28 mouse cellular contexts compared by ENCODE assay signal in the genomic region with DNA sequence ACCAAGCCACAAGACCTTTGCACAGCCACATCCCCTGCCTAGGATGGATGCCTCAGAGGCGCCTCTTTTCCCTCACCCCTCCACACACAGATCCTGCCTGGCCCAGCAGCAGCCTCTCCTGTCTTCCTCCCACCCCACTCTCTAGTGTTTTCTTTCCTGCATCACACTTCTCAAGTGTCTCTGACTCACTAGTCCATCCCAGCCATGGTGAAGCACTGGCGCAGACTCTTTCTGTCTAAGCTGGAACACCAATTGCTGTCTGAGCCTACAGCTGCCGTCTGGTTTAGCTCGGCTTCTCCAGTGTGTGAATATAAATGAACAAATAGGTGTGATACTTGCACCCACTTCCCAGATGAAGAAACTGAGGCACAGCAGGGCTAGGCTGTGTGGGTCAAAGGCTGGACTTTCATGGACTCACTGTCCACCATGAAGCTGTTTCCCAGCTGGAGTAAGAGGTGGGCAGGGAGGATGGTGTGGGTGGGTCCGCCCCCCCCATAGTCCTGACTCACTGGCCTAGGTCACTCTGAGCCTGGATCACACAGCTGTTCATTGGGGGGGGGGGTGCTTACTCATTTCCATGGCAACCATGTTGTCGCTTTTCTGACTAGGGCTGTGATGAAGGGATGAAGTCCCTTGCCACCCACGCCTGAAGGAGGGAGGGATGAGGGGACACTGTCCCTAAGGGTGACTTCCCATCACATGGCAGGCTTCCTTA. TPM values are rescaled to one million over a fixed set of nuclear protein-coding genes. Genes with fewer than 3 reads are reported as not detected.
DNase-seq lines count a peak whose midpoint lies in the region; ATAC-seq and TF ChIP-seq lines count a peak whose summit lies in the region.
"Had no signal": no experiment of that assay in that cellular context is flagged by ENCODE, and none has a peak within 500 bp of the region (broad histone marks: within the 10 kb centered on the region; RNA-seq: fewer than 3 reads in every experiment).

No protein-coding gene starts in this region.

- 80% methylated on average over 7 of the region's 7 CpGs for WGBS in heart, embryonic 12.5 days
- WGBS in kidney, embryonic 16.5 days = 85% methylated on average over 7 of the region's 7 CpGs

- ATAC-seq in heart, embryonic 12.5 days (ENCODE audit: insufficient number of reproducible peaks, low FRiP score) = 0 out of 2 replicates have a peak, but pooled peaks have one; percentile 33
- no peak for ATAC-seq in megakaryocyte, adult 5-6 weeks (ENCODE audit: poor library complexity, severe bottlenecking)
- no peak for ATAC-seq in kidney, embryonic 16.5 days (ENCODE audit: low FRiP score, low TSS enrichment)
- ATAC-seq: forebrain, embryonic 15.5 days had no signal

- H3K4me3 ChIP-seq in heart, embryonic 12.5 days = no peak overlapping the region
- H3K4me3 ChIP-seq in megakaryocyte, embryonic 14.5 days (replicated peaks) = peak overlapping the region; percentile 38
- H3K4me3 ChIP-seq in C2C12 (ENCODE audit: insufficient read depth, poor library complexity, severe bottlenecking) = no peak overlapping the region
- H3K4me3 ChIP-seq in kidney, embryonic 16.5 days (ENCODE audit: low read length) = no peak overlapping the region
- H3K4me3 ChIP-seq: forebrain, embryonic 15.5 days; gastrocnemius, adult 2 months; heart, embryonic 13.5 days; hindbrain, embryonic 12.5 days; limb, embryonic 15.5 days had no signal

- peaks cover 62% of the 10 kb centered on the region for H3K9me3 ChIP-seq in heart, embryonic 12.5 days (replicated peaks)
- peaks cover 86% of the 10 kb centered on the region for H3K9me3 ChIP-seq in megakaryocyte, embryonic 14.5 days
- peaks cover 45% of the 10 kb centered on the region for H3K9me3 ChIP-seq in kidney, embryonic 16.5 days (ENCODE audit: low read length)
- H3K9me3 ChIP-seq: forebrain, embryonic 15.5 days had no signal

- H3K27ac ChIP-seq in heart, embryonic 12.5 days (ENCODE audit: poor library complexity, severe bottlenecking) = no peak overlapping the region
- no peak overlapping the region for H3K27ac ChIP-seq in kidney, embryonic 16.5 days (ENCODE audit: low read length)
- H3K27ac ChIP-seq: forebrain, embryonic 15.5 days; gastrocnemius, adult 2 months; heart, embryonic 13.5 days; hindbrain, embryonic 12.5 days; limb, embryonic 15.5 days; liver, embryonic 14.5 days had no signal

- no peaks in the 10 kb centered on the region for H3K4me1 ChIP-seq in heart, embryonic 12.5 days (replicated peaks)
- peaks cover 7% of the 10 kb centered on the region; the same call in 1 of the 2 replicates for H3K4me1 ChIP-seq in megakaryocyte, embryonic 14.5 days
- H3K4me1 ChIP-seq in kidney, embryonic 16.5 days (ENCODE audit: insufficient read depth, low read length) = peaks cover 5% of the 10 kb centered on the region; the same call in 1 of the 2 replicates
- H3K4me1 ChIP-seq: heart, embryonic 13.5 days had no signal

- H3K79me2 ChIP-seq in C2C12 (ENCODE audit: control insufficient read depth, insufficient read depth) = no peaks in the 10 kb centered on the region

- no peak overlapping the region for H3K4me2 ChIP-seq in heart, embryonic 12.5 days
- H3K4me2 ChIP-seq in kidney, embryonic 16.5 days (replicated peaks; ENCODE audit: low read depth, low read length) = no peak overlapping the region
- H3K4me2 ChIP-seq: forebrain, embryonic 15.5 days; heart, embryonic 13.5 days; hindbrain, embryonic 12.5 days; limb, embryonic 15.5 days; lung, embryonic 14.5 days had no signal

- H3ac ChIP-seq in C2C12 (ENCODE audit: control insufficient read depth, insufficient read length, low read depth) = no peak overlapping the region

- peaks cover 6% of the 10 kb centered on the region; the same call in 1 of the 2 replicates for H3K27me3 ChIP-seq in heart, embryonic 12.5 days (replicated peaks)
- H3K27me3 ChIP-seq in megakaryocyte, embryonic 14.5 days (replicated peaks) = peaks cover 61% of the 10 kb centered on the region
- H3K27me3 ChIP-seq in C2C12 (ENCODE audit: control insufficient read depth, insufficient read depth, insufficient read length) = no peaks in the 10 kb centered on the region
- no peaks in the 10 kb centered on the region for H3K27me3 ChIP-seq in kidney, embryonic 16.5 days (ENCODE audit: insufficient read depth, low read length)
- H3K27me3 ChIP-seq: forebrain, embryonic 15.5 days; hindbrain, embryonic 12.5 days; limb, embryonic 15.5 days had no signal

- DNase-seq in heart, adult 18-20 months = no peak
- DNase-seq in right cerebral cortex, postnatal 14 days = peak; percentile 25
- DNase-seq in urinary bladder, postnatal 4 days (ENCODE audit: low spot score in 2 of 2) = no peak
- DNase-seq: adrenal gland, postnatal 10 days; cerebellum, adult 8-10 months; gastrocnemius, adult 2 months; heart, postnatal 14 days; kidney, adult 11 months; kidney, postnatal 10 days; lung, embryonic 14.5 days; thymus, adult 2 months had no signal

- H3K36me3 ChIP-seq in heart, embryonic 12.5 days = peaks cover 4% of the 10 kb centered on the region; the same call in 1 of the 2 replicates
- no peaks in the 10 kb centered on the region for H3K36me3 ChIP-seq in megakaryocyte, embryonic 14.5 days (replicated peaks; ENCODE audit: low read length)
- no peaks in the 10 kb centered on the region for H3K36me3 ChIP-seq in C2C12 (ENCODE audit: control insufficient read depth, insufficient read depth)
- H3K36me3 ChIP-seq in kidney, embryonic 16.5 days (ENCODE audit: insufficient read depth, low read length) = no peaks in the 10 kb centered on the region
- H3K36me3 ChIP-seq: forebrain, embryonic 15.5 days; heart, embryonic 13.5 days; hindbrain, embryonic 12.5 days; limb, embryonic 15.5 days had no signal

- no peaks in the 10 kb centered on the region for H3K79me3 ChIP-seq in C2C12 (ENCODE audit: low read depth)

- no peak overlapping the region for H3K9ac ChIP-seq in heart, embryonic 12.5 days
- H3K9ac ChIP-seq in kidney, embryonic 16.5 days (replicated peaks; ENCODE audit: low read length) = no peak overlapping the region
- H3K9ac ChIP-seq: forebrain, embryonic 15.5 days; heart, embryonic 13.5 days; hindbrain, embryonic 12.5 days; limb, embryonic 15.5 days; liver, embryonic 14.5 days; lung, embryonic 14.5 days had no signal

- no peak for TF ChIP-seq CTCF in C2C12 (IDR thresholded peaks at IDR 0.05; ENCODE audit: control insufficient read depth, insufficient read depth, insufficient read length)

TF ChIP-seq in C2C12, 6 proteins besides CTCF, POLR2A, EP300 and RAD21:
- TF ChIP-seq MAX (IDR thresholded peaks at IDR 0.05) (no peak), MYOD1 (IDR thresholded peaks at IDR 0.05; ENCODE audit: control insufficient read depth, insufficient read length, low read depth) (peak; percentile 90)
TF ChIP-seq in C2C12: peak in this region for 1.

RNA-seq across cellular contexts. Expression of a gene that starts 14.3 kb away (rescaled TPM):
- polyA plus RNA-seq in heart, embryonic 12.5 days (2016; fragmentation: Nextera tagmentation; extraction: Ambion mirVana) = 86.8 and 90.2 TPM in 2 replicates
- total RNA-seq in heart, adult 18-20 months (2021) = 10 to 100 TPM; 50.3 to 54.3 TPM
- 24.6 and 26.9 TPM in 2 replicates for polyA plus RNA-seq in megakaryocyte, embryonic 14.5 days (2012; ENCODE audit: insufficient read depth, low replicate concordance)
- 18.1 and 18.6 TPM in 2 replicates for total RNA-seq in megakaryocyte, adult 5-6 weeks (2015)
- 17.3 and 52.6 TPM in 2 replicates for total RNA-seq in megakaryocyte, adult 5-6 weeks (2017)
- polyA plus RNA-seq in C2C12 (2012; fragmentation: generic; extraction: Trizol) = 56.8 TPM
- 76.1 and 87.2 TPM in 2 replicates for polyA plus RNA-seq in kidney, embryonic 16.5 days (2015; fragmentation: Nextera tagmentation; extraction: Ambion mirVana)

RNA-seq across cellular contexts. Expression of a gene that starts 21.6 kb away (rescaled TPM):
- not detected in 2 replicates for polyA plus RNA-seq in heart, embryonic 12.5 days (2016; fragmentation: Nextera tagmentation; extraction: Ambion mirVana)
- not detected for total RNA-seq in heart, adult 18-20 months (2021)
- 0.22 TPM in 1 of 2 replicates, not detected in the other for polyA plus RNA-seq in megakaryocyte, embryonic 14.5 days (2012; ENCODE audit: insufficient read depth, low replicate concordance)
- total RNA-seq in megakaryocyte, adult 5-6 weeks (2015) = not detected in 2 replicates
- total RNA-seq in megakaryocyte, adult 5-6 weeks (2017) = not detected in 2 replicates
- polyA plus RNA-seq in C2C12 (2012; fragmentation: generic; extraction: Trizol) = not detected
- polyA plus RNA-seq in kidney, embryonic 16.5 days (2015; fragmentation: Nextera tagmentation; extraction: Ambion mirVana) = not detected in 2 replicates
- total RNA-seq: adrenal gland, postnatal 10 days; gastrocnemius, adult 2 months; heart, postnatal 14 days; left cerebral cortex, adult 18-20 months; left cerebral cortex, postnatal 36 days; monocyte, adult 5-6 weeks had no signal
- polyA plus RNA-seq: embryonic facial prominence, embryonic 14.5 days; heart, embryonic 13.5 days; hindbrain, embryonic 12.5 days; limb, embryonic 15.5 days; liver, embryonic 14.5 days; lung, embryonic 14.5 days; neural tube, embryonic 11.5 days; small intestine, adult 2 months; stomach, embryonic 16.5 days had no signal
